Mouse (Mus musculus) stomach, postnatal 0 days (tissue): ENCODE measurements around the gene Lnx1.
A peak's percentile ranks its signal among the peaks of the same experiment; 100 is the strongest.

Source experiments
- CTCF ChIP-seq: IDR thresholded peaks from 2 replicates; pipeline ENCODE4 v1.5.1; 2016; ENCODE audit warnings: antibody characterized with exemption, low read depth, mild to moderate bottlenecking, moderate library complexity
- EP300 ChIP-seq: optimal IDR thresholded peaks from 2 replicates; pipeline ENCODE3; 2016; ENCODE audit warnings: antibody characterized with exemption

DNA sequence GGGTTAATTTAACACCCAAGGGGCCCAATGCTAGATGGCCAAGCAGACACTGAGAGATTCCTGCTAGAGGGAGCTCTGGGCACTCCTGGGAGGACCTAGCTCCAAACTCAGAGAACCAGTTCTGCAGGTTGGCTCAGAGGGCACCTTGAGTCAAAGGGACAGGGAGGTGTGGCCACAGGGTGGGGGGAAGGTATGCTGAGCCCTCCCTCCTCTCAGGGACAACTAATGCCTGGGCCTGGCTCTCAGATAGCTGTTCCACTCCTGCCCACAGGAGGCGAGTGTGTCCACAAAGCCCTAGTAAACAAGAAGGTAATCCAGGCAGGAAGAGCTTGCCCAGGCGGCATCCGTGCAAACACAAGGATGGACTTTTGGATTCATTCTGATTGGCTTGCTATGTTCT is 35.6 kb upstream of the Lnx1 start:
- TF ChIP-seq CTCF (peak; percentile 67), EP300 (no peak)
